Mouse (Mus musculus) forebrain, embryonic 15.5 days (tissue): ENCODE data around the gene Hypk. TPM values are rescaled to one million over a fixed set of nuclear protein-coding genes. Genes with fewer than 3 reads are reported as not detected.
A peak's percentile ranks its signal among the peaks of the same experiment; 100 is the strongest.

Experiments
- ATAC-seq: fragments of 200-750 bp; cut with Nextera tagmentation; replicated peaks from 2 replicates; pipeline ENCODE4 v1.8.0; 2017; ENCODE audit warnings: mild to moderate bottlenecking, moderate TSS enrichment, moderate library complexity
- H3K27ac ChIP-seq: fragments of 300-500 bp; sonication (generic); replicated peaks from 2 replicates; pipeline ENCODE4 v1.5.1; 2015; ENCODE audit warnings: mild to moderate bottlenecking, inconsistent platforms
- H3K27me3 ChIP-seq: fragments of 300-500 bp; sonication (generic); 2 replicates; pipeline ENCODE4 v1.6.1; 2015; ENCODE audit warnings: inconsistent platforms
- H3K36me3 ChIP-seq: fragments of 300-500 bp; sonication (generic); 2 replicates; pipeline ENCODE4 v1.6.1; 2015; ENCODE audit warnings: mild to moderate bottlenecking, inconsistent platforms
- H3K4me1 ChIP-seq: fragments of 300-500 bp; sonication (generic); 2 replicates; pipeline ENCODE4 v1.6.1; 2015; ENCODE audit warnings: inconsistent platforms
- H3K4me2 ChIP-seq: fragments of 300-500 bp; sonication (generic); replicated peaks from 2 replicates; pipeline ENCODE4 v1.6.1; 2015; ENCODE audit warnings: mild to moderate bottlenecking, inconsistent platforms
- H3K4me3 ChIP-seq: fragments of 300-500 bp; sonication (generic); 2 replicates; pipeline ENCODE4 v1.5.1; 2015; ENCODE audit warnings: mild to moderate bottlenecking, inconsistent platforms
- H3K9ac ChIP-seq: fragments of 300-500 bp; sonication (generic); replicated peaks from 2 replicates; pipeline ENCODE4 v1.6.1; 2015; ENCODE audit warnings: mild to moderate bottlenecking, inconsistent platforms
- H3K9me3 ChIP-seq: fragments of 300-500 bp; sonication (generic); 2 replicates; pipeline ENCODE4 v1.6.1; 2016; ENCODE audit warnings: inconsistent platforms
- WGBS: fragments of 180-500 bp; shearing (Covaris S2); methylation state at CpG from one replicate; pipeline ENCODE4 v1.1.7; 2015; ENCODE audit warnings: mixed read lengths; 5-methylcytosine and 5-hydroxymethylcytosine counted together
- polyA plus RNA-seq: library from polyadenylated mRNA; unstranded; fragments of >200 nt; fragmentation: Nextera tagmentation; extraction: Ambion mirVana; gene quantifications from 2 replicates; pipeline ENCODE4 v1.2.1, GENCODE M21; 2015

Gene Hypk
- polyA plus RNA-seq, 1 experiment from 2014 or later: 112 TPM

DNA sequence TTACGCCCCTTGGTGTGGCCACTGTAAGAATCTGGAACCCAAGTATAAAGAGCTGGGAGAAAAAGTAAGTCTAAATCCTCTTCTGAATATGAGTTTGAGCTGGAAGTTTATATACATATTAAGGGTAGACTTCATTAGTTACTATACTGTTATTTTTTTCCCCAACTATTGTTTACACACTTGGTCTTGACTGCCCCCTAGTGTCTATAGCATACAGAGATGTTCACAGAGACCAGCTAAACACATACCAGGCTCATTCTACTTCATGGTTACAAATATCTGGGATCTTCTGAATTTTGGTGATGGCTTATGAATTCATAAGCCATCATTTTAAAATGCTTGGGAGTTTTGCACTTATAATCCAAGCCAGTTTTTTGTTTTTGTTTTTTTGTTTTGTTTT is 18.2 kb upstream of the Hypk start:
- Histone ChIP-seq H3K27me3 (no peaks in the 10 kb centered on the region), H3K36me3 (peaks cover 95% of the 10 kb centered on the region), H3K4me1 (no peaks in the 10 kb centered on the region), H3K9me3 (no peaks in the 10 kb centered on the region), H3K9ac (no peak overlapping the region), H3K4me2 (no peak overlapping the region), H3K4me3 (no peak overlapping the region), H3K27ac (no peak overlapping the region)
- 97% methylated on average over 1 of the region's 1 CpGs for WGBS
- ATAC-seq: no peak

DNA sequence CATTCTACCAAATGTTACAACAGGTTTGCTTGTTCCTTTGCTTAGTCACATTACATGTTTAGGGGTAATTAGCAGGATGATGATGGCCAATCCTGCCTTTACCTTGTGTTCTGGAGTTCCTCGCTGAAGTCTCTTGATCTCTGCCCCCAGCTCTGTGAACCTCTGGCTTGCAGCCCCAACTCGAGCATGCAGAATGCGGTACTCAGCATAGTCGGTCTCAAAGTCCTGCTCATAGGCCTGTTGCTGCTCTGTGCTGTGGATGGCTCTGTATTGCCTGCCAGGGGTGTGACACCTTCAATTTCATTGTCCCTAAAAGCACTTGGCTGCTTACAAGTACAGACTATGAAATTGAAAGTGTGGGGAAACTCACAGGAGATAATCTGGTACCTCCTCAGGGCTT is 13.3 kb upstream of the Hypk start:
- no peak for ATAC-seq
- Histone ChIP-seq H3K36me3 (peaks cover 51% of the 10 kb centered on the region), H3K4me1 (peaks cover 15% of the 10 kb centered on the region), H3K4me2 (no peak overlapping the region), H3K9me3 (no peaks in the 10 kb centered on the region), H3K4me3 (no peak overlapping the region), H3K27ac (no peak overlapping the region), H3K9ac (no peak overlapping the region), H3K27me3 (peaks cover 11% of the 10 kb centered on the region; the same call in 1 of the 2 replicates)
- 76% methylated on average over 4 of the region's 4 CpGs for WGBS

DNA sequence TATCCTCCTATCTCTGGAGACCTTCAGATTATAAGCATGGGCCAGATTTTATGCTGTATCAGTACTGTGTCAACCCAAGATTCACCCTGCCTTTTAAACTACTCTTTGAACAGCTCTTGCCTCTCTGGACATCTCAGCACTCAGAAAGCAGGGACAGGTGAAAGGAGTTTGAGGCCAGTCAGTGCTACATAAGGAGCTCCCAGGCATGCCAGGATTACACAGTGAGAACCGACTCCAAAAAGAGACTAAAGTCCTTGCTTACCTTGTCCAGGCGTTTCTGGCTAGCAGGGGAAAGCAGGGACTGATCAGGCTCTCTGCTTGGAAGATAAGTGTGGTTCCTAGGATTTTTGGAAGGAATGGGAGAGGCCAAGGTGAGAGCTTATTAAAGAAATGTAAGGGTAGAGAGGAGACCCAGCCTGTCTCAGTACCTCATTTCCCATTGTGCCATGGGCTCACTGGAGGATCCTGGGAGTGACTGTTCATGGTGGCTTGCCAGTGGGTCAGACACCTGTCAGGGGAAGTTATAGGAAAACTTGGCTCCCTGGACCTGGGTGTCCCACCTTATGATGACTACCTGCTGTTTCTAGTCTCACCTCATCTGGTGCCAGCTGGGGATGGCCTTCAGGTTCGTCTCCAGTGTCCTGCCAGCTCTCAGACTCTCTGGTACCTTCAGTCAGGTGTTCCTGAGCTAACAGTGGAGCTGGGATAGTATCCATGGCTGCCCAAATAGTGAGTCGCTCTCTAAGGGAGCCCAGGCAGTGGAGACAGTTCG is 12.1 kb upstream of the Hypk start:
- 60% methylated on average over 5 of the region's 5 CpGs for WGBS
- peaks cover 39% of the 10 kb centered on the region for H3K36me3 ChIP-seq
- no peaks in the 10 kb centered on the region for H3K9me3 ChIP-seq

DNA sequence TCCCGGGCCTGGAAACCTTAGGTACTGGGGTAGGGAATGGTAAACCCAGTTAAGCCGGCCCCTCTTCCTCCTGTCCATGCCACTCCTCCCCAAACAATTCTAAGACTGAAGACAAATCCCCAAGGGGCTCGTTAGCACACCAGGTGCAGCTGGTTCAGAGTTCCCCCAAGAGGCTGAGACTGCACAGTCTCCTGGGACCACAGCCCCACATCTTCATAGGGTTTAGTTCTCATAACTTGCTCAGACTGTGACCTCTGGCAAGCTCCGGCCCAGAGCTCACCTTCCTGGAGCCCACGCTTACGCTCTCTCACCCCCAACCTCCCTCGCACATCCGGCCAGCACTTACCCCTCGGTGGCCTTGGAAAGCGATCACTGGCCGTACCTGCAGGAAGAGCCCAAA is 11.3 kb upstream of the Hypk start:
- Histone ChIP-seq H3K27ac (no peak overlapping the region), H3K27me3 (peaks cover 11% of the 10 kb centered on the region; the same call in 1 of the 2 replicates), H3K36me3 (peaks cover 34% of the 10 kb centered on the region), H3K9ac (no peak overlapping the region), H3K9me3 (no peaks in the 10 kb centered on the region), H3K4me2 (peak overlapping the region; percentile 50), H3K4me3 (peak overlapping the region; percentile 30; the same call in 1 of the 2 replicates), H3K4me1 (peaks cover 15% of the 10 kb centered on the region)
- 6% methylated on average over 11 of the region's 11 CpGs for WGBS
- ATAC-seq: no peak

More for the DNA sequence above, 12.1 kb upstream of the Hypk start:
- Histone ChIP-seq H3K9ac (no peak overlapping the region), H3K4me1 (peaks cover 15% of the 10 kb centered on the region), H3K4me2 (no peak overlapping the region), H3K4me3 (no peak overlapping the region), H3K27me3 (peaks cover 11% of the 10 kb centered on the region; the same call in 1 of the 2 replicates), H3K27ac (no peak overlapping the region)
- ATAC-seq: no peak

DNA sequence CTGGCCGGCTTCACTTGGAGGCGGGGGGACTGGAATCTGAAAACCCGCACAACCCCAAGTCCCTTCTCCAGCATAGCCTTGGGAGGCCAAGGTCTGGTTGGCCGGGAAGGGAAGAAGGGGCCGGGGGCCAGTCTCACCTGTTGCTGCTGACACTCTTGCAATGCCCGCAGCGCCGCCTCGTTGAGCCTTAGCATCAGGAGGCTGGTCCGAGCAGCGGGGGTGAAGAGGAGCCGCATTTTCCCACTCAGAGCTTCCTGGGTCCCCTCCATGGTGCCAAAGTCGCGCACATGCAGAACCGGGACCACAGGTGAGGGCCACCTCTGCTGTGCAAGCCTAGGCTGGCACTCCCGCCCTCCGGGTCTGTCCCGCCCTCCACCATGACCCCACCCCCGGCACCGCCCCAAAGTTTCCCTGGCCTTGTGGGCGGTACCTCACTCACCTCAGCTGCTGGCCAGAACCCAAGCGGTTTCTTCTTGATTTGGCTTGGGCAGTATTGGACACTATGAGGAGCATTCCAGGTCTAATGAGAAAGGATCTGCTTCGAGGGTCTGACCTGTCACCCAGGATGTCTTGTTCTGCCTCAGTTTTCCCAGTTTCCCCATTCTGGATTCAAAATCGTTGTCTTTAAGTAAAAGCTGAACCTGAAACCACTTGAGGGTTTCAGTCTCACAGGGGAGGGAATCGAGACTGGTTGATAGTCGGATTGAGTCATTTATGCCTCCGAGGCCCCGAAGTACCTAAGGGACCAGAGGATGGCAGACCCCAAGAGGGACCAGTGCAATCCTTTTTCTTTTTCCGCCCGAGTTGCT is 10.6 kb upstream of the Hypk start:
- Histone ChIP-seq H3K4me3 (peak overlapping the region; percentile 30), H3K4me2 (peak overlapping the region; percentile 50), H3K9me3 (no peaks in the 10 kb centered on the region), H3K9ac (peak overlapping the region; percentile 28; the same call in 1 of the 2 replicates), H3K27me3 (peaks cover 11% of the 10 kb centered on the region; the same call in 1 of the 2 replicates), H3K36me3 (peaks cover 27% of the 10 kb centered on the region), H3K27ac (no peak overlapping the region), H3K4me1 (peaks cover 15% of the 10 kb centered on the region)
- peak; percentile 53; the same call in 1 of the 2 replicates for ATAC-seq
- 3% methylated on average over 30 of the region's 30 CpGs for WGBS

DNA sequence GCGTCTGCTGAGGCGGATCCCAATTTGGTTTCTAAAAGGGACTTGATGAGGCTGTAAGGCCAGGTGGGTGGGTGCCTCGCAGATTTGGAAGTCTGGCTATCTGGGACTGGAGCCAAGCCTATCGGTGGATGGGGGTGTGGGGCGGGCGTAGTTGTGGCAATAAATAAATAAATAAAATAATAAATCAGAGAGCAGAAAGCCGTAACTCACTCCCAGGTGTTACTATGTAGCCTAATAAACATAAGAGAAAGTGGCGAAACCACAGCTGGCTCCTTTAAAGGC is 10.1 kb upstream of the Hypk start:
- H3K4me3 ChIP-seq: peak overlapping the region; percentile 30
- no peak for ATAC-seq
- 11% methylated on average over 8 of the region's 8 CpGs for WGBS

DNA sequence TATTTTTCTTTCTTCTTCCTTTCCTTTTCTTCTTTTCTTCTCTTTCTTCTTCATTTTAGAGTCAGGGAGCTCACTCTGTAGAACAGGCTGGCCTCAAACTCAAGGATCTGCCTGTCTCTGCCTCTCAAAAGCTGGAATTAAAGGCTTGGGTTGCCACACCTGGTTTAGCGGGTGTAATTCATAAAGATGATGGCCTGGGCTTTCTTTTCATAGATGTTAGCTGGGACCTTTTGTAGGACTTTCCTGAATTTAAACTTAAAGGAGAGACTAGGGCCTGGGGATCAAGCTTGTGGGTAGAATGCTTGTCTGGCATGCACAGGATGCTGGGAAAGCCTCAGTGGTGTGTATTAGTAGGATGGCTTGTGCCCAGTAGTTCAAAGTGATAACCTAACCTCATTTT is 8.9 kb upstream of the Hypk start, which contains the start of gene Ell3:
TSS of gene Ell3 (minus strand) at position 101 of the 400 bp plus-strand sequence.
- WGBS: 86% methylated on average over 1 of the region's 1 CpGs
- Histone ChIP-seq H3K4me3 (peak within 1 kb of the TSS; percentile 30), H3K4me2 (peak within 1 kb of the TSS; percentile 50; the same call in 1 of the 2 replicates), H3K4me1 (peaks cover 22% of the 10 kb centered on the region), H3K27me3 (peaks cover 11% of the 10 kb centered on the region; the same call in 1 of the 2 replicates), H3K9ac (no peak within 1 kb of the TSS), H3K36me3 (peaks cover 10% of the 10 kb centered on the region), H3K9me3 (no peaks in the 10 kb centered on the region), H3K27ac (no peak within 1 kb of the TSS)
- ATAC-seq: no peak

More for the DNA sequence above, 10.1 kb upstream of the Hypk start:
- Histone ChIP-seq H3K9me3 (no peaks in the 10 kb centered on the region), H3K27ac (no peak overlapping the region), H3K9ac (peak overlapping the region; percentile 28; the same call in 1 of the 2 replicates), H3K27me3 (peaks cover 11% of the 10 kb centered on the region; the same call in 1 of the 2 replicates), H3K36me3 (peaks cover 22% of the 10 kb centered on the region), H3K4me1 (peaks cover 15% of the 10 kb centered on the region), H3K4me2 (peak overlapping the region; percentile 50)

DNA sequence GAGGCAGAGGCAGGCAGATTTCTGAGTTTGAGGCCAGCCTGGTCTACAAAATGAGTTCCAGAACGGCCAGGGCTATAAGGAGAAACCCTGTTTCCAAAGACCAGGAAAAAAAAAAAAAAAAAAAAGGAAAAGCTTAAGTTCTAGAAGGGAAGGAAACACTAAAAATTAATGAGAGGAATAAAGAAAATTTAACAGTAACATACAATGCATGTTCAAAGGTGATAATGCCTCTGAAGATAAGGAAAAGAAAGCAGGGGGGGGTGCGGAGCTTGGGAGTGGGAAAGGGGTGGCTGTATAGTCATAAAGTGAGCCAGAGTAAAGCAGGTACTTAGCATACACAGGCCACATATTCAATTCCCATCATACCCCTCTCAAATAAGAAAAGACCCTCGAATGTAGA is 8.0 kb upstream of the Hypk start:
- 83% methylated on average over 3 of the region's 3 CpGs for WGBS
- Histone ChIP-seq H3K4me3 (no peak overlapping the region), H3K9me3 (no peaks in the 10 kb centered on the region), H3K4me2 (no peak overlapping the region), H3K27ac (no peak overlapping the region), H3K27me3 (peaks cover 11% of the 10 kb centered on the region; the same call in 1 of the 2 replicates), H3K9ac (no peak overlapping the region), H3K4me1 (peaks cover 24% of the 10 kb centered on the region), H3K36me3 (0 out of 2 replicates have a peak, but pooled peaks cover under 1% of the 10 kb centered on the region)
- ATAC-seq: no peak

DNA sequence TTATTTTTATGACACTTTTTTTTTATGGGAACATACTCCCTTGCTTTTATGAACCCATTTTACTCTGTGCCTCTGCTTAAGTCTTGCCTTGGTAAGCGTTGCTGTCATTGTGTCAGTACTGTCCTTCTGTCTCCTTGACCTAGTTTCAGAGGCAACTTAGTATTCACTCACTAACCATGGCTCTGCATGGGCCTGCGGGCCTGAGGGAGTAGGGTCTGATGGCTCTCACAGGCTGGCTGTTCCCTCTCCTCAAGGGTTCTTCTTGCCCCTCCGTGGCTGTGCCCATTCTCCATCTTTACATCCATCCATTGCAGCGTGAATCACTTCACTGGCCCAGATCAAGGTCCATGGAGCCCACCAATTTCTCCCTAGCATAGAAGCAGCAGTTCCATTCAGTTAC is 6.6 kb upstream of the Hypk start:
- H3K4me2 ChIP-seq: no peak overlapping the region
- H3K27ac ChIP-seq: no peak overlapping the region
- peaks cover 6% of the 10 kb centered on the region for H3K36me3 ChIP-seq
- H3K4me3 ChIP-seq: no peak overlapping the region
- peaks cover 11% of the 10 kb centered on the region; the same call in 1 of the 2 replicates for H3K27me3 ChIP-seq
- no peaks in the 10 kb centered on the region for H3K9me3 ChIP-seq
- 83% methylated on average over 4 of the region's 4 CpGs for WGBS
- H3K9ac ChIP-seq: no peak overlapping the region
- ATAC-seq: no peak
- peaks cover 36% of the 10 kb centered on the region for H3K4me1 ChIP-seq

DNA sequence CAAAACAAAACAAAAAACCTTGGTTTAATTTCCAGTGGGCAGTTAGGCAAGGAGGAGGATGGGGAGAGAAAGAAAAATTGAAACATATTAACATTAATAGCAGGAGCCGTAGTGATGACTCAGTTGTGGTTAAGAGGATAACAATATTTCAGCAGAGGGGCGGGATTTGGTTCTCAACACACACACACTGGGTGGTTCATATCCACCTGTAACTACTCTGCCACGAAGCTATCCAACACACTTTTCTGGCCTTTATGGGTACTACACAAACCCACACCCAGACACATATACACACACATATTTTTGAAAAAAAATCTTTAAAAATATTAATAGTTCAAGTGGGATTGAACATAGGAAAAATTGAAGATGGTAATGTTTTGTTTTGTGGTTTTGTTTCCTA is 6.1 kb upstream of the Hypk start:
- Histone ChIP-seq H3K4me1 (peaks cover 36% of the 10 kb centered on the region), H3K9me3 (no peaks in the 10 kb centered on the region), H3K9ac (no peak overlapping the region), H3K4me3 (no peak overlapping the region), H3K27me3 (peaks cover 9% of the 10 kb centered on the region; the same call in 1 of the 2 replicates), H3K4me2 (no peak overlapping the region), H3K36me3 (peaks cover 8% of the 10 kb centered on the region), H3K27ac (no peak overlapping the region)
- no peak for ATAC-seq
- 92% methylated on average over 3 of the region's 3 CpGs for WGBS

DNA sequence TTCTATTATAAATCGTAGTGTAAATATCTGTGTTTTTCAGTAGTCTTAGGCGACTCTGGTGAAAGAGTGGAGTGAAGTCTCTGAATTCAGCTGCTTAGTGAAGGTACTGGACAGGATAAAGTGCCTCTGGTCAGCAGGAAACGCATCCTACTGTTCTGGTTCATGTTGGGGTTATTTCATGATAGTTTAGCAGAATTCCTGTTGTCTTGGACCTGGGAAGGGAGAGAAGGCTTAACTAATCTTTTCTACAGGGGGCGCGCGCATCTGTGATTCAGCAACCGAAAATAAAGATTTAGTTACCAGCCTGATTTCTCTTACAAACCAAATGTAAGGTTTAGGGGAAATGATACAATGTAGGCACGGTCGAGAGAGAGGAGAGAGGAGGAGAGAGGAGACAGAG is 5.0 kb upstream of the Hypk start:
- Histone ChIP-seq H3K36me3 (peaks cover 13% of the 10 kb centered on the region), H3K4me1 (peaks cover 24% of the 10 kb centered on the region), H3K9ac (peak overlapping the region; percentile 17; the same call in 1 of the 2 replicates), H3K4me3 (peak overlapping the region; percentile 69; the same call in 1 of the 2 replicates), H3K27ac (peak overlapping the region; percentile 95), H3K4me2 (peak overlapping the region; percentile 68), H3K27me3 (no peaks in the 10 kb centered on the region), H3K9me3 (no peaks in the 10 kb centered on the region)
- ATAC-seq: no peak
- WGBS: 20% methylated on average over 9 of the region's 9 CpGs
